Mouse (Mus musculus) adrenal gland, postnatal 25 days (tissue): ENCODE results near the gene Pla2g3. TPM values are rescaled to one million over a fixed set of nuclear protein-coding genes. Genes with fewer than 3 reads are reported as not detected.

Experiments
- DNase-seq: peaks from one replicate; pipeline ENCODE4 v3.0.0; 2021; ENCODE audit warnings: mixed read lengths
- total RNA-seq: library from RNA; stranded (reverse); gene quantifications from 2 replicates; pipeline ENCODE4 v1.2.3, GENCODE M21; 2021

Pla2g3 gene
- total RNA-seq, 1 experiment from 2014 or later = 0.18 TPM

DNA sequence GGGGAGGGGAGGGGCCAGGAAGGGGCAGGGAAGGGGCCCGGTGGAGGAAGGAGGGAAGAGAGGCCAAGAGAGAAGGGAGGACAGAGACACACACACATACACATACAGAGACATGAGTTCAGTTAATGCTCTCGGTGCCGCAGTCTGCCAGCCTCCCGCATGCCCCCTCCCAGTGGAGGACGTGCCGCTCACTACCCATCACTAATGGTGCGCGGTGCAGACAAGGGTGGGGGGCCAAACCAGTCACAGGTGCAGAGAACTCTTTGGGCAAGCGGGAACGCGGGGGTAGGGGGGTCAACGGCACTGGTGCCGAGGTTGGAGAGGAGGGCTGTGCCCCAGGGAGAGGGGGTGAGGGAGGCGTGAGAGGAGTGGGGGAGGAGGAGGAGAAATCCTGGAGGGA lies 32.8 kb downstream of the Pla2g3 start:
- no peak for DNase-seq

DNA sequence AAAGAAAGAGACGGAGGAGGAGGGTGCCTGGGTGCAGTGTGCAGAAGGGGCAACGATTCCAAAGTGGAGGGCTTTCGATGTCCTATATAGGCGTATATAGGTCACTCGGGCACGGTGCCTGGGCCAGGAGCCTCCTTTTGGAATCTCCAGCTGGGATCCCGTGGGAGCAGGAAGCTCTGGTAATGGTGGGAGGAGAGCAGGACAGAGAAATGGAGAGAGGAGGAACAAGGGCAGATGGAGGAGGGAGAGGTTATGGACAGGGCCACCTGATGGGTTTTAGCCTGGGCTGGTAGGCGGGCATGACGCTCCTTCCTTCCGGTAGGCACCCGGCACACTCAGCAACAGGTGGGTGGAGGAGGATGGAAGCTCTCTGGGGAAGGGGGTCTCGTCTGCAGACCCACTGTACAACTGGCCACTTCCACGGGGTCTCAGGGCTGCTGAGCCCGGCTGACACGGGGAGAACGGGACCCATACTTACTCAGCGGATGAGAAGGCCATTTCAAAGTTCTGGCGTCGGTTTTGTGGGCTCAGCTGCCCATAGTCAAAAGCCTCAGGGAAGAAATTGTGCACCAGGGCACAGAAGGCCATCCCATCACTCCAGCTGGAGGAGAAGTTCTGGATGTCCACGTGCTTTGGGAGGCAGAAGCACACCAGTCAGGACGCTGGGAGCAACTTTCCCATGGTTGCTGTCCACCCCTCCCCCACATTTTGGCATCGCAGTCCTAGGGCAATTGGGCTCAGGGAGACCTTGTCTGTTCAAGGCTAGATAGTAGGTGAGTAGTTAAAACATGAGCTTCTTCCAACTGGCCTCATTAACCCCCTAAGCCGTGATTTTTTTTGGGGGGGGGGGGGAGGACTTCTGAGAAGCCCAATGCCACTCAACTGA lies 33.5 kb downstream of the Pla2g3 start:
- no peak for DNase-seq

DNA sequence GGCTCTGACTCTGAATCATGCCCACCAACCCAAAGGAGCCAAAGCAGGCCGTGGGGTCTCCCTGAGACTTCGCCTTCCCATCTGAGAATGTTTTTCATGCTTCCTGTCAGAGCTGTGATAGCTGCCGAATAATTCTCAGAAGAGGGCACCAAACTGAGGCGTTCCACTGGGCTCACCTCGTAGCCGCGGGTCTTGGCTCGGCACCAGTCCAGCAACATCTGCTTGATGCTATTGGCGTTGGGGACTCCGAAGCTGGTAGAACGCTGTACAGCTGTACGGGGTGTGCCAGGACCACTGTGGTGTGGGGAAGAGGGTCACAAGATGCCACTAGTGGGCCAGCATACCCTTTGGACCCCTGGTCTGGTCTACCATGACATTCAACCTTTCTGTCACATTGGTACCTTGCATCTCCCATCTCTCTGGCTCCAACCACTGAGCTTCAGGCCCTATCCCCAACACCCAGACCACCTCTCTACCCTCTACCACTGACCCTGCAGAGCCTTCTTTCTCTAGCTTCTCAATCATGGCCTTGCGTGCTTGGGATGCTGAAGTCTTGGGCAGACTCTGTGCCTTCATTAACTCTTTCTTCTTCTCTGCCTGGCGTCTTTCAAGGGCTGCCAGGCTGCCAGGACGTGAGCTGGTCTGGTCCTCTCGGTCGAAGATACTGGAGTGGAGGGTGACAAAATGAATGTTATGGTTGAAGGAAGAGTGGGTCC lies 34.4 kb downstream of the Pla2g3 start:
- DNase-seq = no peak

DNA sequence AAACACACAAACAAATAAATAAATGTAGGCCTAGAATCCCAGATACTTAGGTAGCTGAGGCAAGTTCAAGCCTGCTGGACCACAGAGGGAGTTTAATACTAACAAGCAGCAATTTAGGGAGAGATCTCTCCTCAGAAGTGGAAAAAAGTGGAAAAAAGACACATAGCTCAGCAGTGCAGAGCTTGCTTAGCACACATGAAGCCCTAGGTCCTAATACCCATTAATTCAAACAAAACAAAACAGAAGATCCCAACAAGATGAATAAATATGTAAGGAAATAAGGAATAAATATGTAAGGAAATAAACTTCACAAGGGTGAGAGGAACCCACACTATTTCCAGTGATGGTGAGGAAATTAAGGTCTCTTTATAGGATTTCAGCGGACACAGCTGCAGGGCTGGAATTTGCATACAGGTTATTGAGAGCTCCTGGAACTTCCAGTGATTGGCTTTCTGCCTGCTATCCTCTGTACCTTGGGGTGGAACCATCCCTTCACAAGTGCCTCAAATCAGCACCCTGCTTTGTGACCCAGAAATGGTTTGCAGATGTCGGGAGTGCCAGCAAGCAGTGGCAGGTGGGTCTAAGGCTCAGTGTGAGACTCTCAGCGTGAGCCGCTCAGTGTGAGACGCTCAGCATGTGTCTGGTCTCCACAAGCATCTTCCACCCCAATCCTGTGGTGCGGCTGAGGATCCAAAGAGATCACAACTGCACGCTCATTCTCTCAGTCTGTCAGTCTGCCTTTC lies 35.9 kb downstream of the Pla2g3 start:
- no peak for DNase-seq

DNA sequence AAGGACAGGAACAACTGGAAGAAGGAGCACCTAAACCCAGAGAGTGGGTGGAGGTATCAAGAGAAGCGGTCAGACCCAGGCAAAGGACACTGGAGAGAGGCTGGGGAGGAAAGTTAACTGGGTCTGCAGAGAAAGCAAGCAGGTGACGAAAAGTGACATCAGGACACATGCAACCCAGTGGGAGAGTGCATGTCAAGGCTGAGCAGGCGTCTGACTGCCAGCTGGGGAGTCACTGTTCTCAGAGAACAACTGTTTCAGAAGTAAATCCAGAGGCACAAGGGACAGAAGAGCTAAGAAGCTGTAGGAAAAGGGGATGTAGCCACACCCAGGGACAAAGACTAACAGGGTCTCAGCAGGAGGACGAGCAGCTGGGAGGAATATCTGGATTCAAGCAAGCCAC lies 37.5 kb downstream of the Pla2g3 start:
- DNase-seq = no peak

DNA sequence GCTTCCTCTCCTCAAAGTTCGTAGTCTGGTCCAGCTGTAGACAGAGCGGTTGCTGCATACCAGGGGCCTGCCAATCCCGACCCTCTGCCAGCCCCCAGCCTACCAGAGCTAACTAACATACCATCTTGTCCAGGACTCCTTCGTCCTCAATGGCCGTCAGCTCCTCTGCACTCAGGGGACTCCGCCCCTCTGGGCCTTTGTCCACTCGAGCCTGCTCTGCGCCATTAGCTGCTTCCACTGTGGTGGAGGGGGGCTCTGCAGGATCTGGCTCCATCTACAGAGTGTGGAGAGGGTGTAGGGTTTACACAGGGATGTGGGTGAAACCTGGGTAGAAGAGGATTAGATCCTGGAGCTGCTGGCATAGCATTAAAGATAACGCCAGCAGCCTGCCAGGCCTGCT lies 38.1 kb downstream of the Pla2g3 start:
- no peak for DNase-seq

DNA sequence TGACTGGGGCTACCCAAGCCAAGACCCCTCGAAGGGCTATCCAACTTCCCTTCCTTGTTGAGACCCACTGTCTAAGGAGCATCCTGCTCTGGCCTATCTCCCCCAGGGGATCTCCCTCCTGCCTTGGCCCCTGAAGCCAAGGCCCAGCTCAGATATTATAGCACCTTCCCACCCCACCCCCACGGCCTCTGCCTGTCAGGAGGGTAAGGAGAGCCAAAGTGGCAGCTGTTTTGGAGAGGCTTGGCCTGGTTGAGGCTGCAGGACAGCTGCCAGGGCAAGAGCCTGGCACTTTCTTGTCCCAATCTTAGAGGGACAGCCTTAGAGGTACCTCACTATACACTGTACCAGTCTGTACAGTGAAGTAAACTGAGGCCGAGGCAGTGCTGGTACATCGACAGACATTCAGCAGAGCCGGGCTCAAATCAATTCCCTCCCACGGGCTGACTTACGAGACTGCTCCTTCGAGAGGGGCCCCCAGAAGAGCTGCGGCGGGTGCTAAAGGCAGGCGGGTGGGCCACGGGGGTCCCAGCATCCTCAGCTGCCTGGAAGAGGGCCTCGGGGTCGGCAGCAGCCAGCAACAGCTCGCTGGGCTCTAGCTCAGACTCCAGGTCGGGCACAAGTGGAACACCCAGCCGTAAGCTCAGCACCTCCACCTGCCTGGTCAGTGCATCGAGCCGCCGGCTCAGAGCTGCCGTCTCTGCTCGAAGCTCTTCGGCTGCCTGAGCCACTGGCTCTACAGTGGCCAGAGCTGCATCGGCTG lies 39.1 kb downstream of the Pla2g3 start:
- DNase-seq = no peak

DNA sequence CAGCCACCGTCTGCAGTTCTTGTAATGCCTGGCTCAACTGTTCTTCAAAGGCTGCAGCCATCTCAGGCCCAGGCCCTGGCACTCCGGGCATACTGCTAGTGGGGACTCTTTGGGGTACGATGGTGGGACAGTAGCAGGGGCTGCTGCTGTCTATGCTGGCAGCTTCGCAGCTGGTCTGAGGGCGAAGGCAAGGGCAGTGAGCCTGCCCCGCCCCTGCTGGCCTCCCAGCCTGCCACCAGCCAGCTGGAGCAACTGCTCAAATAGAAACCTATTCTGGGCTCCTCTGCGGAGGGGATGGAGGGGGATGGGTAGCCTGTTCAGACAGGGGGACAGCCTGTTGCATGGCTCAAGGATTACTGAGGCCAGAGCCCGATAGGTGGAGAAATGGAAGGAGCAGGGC lies 39.7 kb downstream of the Pla2g3 start:
- no peak for DNase-seq

DNA sequence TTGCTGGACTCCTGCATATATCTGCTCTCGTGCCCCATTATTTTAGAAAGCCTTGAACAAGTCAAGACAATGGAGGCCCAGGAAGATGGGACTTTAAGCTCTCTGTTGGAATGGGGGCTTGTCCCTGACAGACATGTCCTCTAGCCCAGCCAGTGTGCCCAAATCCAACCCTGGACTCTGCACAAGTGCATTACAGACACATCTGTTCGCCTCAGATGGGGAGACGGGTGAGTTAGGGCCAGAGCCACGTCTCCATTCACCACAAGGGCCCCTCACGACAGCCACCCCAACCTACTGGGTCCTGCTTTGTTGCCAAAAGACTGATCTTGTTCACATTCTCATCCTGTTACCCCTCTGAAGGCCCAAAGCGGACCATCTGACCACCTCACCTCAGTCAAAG lies 40.1 kb downstream of the Pla2g3 start:
- no peak for DNase-seq

DNA sequence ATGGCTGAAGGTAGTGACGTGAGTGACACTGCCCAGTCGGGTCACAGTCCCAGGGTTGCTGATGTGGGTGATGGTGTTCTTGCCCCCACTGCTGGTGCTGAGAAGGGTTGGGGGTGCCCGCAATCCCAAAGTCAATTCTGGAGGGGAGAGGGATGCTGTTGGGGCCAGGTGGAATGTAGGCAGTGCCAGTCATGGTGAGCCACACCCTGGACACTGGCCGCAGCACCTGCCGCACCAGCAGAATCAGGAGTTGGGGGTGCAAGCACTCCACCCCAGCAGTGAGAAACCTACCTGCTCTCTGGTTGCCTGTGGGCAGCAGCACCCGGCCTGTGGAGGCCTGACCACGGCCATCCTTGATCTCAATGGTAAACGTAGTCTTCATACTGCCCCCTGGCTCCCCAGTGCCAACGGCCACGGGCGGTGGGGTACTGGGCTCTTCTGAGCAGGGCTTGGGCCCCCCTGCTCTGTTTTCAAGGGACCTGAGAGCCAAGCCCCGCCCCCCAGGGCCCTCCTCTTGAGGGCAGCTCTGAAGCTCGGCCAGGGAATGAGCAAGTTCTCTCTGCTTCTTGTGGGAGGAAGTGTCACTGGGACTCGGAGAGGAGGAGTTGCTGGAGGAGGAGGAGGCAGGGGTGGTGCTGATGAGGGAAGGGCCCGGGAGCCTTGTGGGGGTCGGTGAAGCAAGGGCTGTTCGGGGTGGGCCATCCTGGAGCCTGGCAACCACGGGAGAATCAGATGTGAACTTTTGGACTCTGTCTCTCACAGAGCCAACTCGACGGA lies 41.6 kb downstream of the Pla2g3 start:
- DNase-seq = no peak

DNA sequence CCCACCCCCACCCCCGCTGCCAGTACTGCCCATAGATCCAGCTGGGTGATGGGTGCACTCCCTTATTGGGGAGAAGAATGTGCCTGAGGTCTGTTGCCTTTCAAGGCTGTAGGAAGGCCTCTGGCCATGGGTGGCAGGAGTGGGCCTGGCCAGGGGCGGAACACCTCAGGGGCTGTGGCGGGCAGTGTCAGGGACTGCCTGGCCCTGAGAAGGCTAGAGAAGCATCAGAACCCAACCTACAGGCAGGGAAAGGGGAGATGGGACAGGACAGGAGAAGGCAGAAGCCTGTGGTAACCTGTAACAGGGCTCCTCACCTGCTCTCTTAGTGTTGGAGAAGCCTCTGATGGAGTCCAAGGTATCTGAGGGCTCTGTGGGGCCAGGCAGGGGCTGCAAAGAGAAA lies 42.6 kb downstream of the Pla2g3 start:
- DNase-seq = no peak

DNA sequence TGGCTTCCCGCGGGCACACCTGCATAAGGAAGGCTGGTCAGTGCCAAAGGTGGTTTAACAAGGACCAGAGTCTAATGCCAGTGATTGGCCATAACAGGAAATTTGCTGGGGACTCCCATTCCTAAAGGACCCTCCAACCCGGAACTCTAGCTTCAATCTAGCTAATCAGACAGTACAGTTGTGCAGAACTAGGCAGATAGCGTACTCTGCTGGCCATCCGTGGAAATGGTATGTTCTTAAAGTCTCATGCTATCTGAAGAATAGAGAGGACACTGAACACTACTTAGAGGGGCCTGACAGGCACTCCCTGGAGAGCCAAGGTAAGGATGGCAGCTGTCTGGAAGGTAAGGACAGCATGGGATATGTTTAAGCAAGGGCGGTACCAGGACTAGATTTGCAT lies 43.5 kb downstream of the Pla2g3 start:
- DNase-seq = no peak

DNA sequence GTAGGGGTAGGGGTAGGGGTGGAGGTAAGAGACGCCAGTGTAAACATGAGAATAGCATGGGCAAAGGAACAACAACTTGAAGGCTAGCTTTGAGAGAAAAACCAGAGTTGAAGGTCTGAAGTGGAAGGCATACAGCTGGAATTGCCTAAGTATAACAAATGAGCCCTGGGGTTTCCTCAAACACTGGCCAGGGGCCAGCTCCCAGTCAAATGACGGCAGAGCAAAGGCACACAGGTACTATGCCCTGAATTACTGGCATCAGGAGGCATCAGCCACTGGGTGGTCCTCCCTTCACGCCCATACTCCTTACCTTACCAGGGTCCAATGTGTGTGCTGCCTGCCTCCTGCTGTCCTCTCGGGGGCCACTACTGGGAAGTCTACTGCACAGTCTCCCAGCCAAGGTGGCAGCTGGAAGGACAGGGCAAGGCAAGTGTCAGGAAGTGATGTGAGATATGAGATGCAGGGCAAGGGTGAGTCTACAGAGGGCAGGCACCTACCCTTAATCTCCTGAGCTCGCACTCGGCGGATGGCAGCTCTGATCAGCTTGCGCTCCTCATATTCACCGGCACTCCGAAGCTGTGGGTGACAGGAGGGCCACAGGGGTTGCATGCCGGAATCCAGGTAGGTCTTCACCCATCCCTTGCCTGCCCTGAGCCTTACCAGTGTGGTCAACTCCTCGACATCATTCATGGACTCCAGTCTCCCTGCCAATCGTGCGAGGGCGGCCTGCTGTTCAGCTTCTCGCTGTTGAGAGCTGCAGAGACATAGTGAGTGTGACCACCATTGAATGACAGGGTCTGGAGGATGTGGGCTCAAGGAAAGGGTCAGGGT lies 44.2 kb downstream of the Pla2g3 start:
- DNase-seq = no peak

DNA sequence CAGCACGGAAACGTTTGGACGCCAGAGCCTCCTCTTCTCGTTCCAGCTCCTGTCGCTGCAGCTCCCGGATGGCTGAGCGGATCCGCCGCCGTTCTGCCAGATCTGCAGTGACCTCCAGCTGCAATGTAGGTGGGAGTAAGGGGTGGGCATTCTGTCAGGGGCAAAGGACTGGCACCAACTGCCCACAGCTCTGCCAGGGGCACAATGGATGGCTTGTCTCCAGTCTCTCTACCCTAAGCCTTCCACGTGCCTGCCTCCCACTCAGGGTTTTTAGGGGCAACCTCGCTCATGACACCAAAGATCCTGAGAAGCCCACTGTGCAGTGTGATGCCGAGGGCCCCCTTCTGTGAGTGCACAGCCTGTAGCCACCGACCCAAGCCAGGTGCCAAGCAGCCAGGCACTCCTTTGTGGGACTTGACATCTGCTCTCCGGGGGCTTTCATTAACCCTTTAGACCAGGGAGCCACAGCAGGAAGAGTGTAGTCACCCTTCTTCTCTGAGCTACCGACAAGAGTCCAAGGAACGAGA lies 45.4 kb downstream of the Pla2g3 start:
- no peak for DNase-seq

DNA sequence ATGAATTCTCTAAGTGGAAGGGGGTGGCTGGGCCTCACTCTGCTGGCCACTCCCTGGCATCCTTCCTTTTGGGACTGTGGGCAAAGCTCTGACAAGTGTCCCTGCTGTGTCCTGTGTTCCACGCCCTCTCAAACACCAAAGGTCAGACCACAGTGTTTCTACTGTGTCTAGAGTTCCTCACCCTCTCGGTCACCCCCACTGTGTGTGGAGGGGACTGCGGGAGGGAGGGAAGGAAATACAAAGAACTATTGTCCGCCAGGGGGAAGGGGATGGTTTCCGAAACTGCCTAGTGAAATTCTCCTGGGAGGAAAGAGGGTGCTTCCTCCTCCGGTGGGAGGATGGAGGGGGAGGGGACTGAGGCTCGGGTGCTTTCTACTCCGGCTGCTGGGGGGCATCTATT lies 46.9 kb downstream of the Pla2g3 start:
- no peak for DNase-seq

DNA sequence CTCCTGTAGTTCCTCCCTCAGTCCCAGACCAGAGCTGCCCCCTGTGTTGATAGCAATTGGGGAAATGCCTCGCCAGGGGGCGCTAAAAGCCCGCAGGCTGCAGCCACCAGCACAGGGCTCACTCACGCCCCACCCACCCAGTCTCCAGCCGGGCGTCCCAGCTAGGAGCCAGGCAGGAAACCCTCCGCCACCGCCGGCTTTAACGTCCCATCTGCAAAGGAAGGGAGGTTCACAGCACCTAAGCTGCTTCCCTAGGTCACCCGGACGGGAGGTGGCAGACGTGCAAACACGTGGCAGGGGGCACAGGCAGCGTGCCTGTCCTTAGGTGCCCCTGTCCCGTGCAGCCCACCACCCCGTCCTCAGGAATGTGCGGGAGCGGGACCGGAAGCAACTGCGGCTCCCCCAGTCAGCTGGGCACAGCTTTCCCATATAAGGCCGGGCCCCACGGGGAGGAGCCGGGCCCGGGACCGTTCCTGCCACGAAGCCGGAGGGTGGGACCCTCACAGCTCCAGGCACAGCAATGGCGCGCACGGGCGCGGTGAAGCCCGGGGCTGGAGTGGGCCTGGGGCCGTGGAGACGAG lies 47.4 kb downstream of the Pla2g3 start:
- DNase-seq = peak; percentile 98

DNA sequence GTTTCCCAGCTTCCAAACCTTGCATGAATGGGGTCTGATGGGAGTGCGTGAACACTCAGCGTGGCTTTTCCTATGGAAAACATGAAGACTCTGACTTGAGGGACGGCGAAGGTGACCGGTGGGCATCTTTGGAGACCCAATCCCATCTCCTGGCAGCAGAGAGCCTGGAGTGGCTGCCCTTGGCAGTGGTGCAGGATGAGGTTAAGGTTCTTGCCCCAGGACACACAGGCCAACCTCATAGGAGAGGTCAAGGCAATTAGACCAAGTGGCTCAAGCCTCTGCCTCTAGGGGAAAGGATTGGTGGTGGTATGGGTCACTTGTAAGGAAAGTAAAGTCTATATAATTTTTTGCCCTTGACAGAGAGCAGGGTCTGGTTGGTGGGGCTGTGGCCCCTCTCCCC lies 48.0 kb downstream of the Pla2g3 start:
- DNase-seq = no peak

DNA sequence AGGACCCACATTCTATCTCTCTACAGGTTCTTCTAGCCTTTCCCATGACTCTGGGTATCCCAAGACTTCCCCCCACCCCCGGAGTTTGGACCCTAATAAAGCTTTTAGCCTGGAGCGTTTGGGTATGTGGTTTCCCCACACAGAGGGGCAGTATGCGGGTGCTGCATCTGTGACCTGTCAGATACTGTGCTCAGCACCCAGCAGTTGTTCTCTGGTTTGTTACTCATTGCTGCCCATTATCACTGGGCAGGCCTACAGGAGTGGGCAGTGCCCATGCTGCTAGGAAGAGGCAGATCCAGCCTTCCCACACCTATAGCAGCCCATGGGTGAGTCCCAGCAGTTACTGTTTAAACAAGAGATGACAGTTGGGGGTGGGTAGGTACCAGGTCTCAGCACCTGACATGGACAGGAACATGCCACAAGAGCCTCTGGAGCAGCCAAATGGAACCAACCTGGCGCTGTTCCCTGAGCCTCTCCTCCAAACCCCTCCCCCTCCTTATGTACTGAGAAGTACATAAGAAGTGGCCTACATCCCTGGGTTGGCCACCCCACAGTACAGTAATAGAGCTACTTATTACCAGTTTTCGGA lies 48.8 kb downstream of the Pla2g3 start:
- no peak for DNase-seq

DNA sequence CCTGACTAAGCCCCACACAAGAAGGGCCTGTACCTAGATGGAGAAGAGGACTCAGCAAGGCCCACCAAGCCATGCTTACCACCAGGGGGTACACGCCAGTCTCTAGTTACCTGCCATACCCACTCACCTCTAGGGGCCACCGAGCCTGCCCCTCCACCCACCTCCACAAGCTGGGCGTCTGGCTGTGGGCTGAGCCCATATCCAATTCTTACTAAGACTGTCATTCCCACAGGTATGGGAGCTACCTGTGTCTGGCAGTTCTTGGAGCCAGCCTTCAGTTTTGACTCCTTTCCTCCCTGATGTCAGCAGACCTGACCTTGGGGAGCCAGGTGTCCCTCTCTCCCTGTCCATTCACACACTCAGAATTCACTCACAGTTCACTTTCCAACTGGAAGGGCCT lies 49.6 kb downstream of the Pla2g3 start:
- no peak for DNase-seq

DNA sequence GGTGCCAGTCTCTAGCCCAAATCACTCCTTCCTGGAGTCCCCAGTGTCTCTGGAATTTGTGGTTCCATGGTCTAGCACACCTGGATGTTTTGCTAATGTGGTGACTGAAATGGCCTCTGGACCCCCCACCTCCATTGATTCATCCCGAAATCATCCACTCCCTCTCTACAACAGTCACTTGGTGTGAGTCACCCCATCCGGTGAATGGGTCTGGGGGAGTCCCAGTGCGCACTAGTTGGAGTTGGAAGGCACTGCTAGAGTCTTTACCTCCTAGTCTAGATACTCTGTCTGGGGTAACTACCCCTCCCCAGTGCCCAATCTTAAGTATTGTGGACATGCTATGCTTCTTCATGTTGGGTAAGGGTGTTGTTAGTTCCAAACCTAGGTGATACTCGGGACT lies 50.3 kb downstream of the Pla2g3 start:
- no peak for DNase-seq
